Mouse (Mus musculus): Measurements from ENCODE around the gene Hyal3.

DNA sequence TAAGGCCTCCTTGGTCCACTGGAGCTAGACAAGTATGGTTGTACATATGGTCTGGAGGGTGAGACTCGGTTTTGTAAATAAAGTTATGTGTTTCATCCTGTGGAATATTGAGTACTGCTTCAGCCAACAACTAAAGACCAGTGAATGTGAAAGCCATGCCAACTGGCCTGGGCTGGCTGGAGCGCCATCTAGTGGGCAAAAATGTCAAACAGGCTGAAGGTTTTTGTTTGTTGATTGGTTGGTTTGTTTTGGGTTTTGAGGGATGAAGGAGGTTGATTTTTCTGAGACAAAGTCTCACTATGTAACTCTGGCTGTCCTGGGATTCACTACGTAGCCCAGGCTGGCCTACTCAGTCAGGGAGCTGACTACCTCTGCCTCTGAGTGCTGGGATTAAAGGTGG, 35.0 kb upstream of the Hyal3 start:
- TF ChIP-seq GATA1 (IDR thresholded peaks at IDR 0.05; ENCODE audit: low read depth, low read length) = no peak
- no peak for TF ChIP-seq USF2 (IDR thresholded peaks at IDR 0.05; ENCODE audit: borderline replicate concordance in 1 of 2, insufficient read depth in 1 of 2, low read depth in 1 of 2, low read length in 2 of 2)
- no peak for TF ChIP-seq TBP (IDR thresholded peaks at IDR 0.05; ENCODE audit: low read depth, low read length)
- no peak for TF ChIP-seq CHD1 (IDR thresholded peaks at IDR 0.05; ENCODE audit: low read depth, low read length)
- TF ChIP-seq USF1 (IDR thresholded peaks at IDR 0.05; ENCODE audit: low read depth, low read length) = no peak
- no peak for TF ChIP-seq RCOR1 (IDR thresholded peaks at IDR 0.05; ENCODE audit: low read depth, low read length)
- peak; percentile 85 to 97 (median 93) for TF ChIP-seq CTCF (IDR thresholded peaks at IDR 0.05 in 2 of 3, conservative IDR thresholded peaks at IDR 0.05 in 1 of 3; ENCODE audit: control insufficient read depth in 1 of 3, insufficient read depth in 1 of 3, low read depth in 2 of 3, low read length in 3 of 3, poor library complexity in 1 of 3, severe bottlenecking in 1 of 3)
- no peak for TF ChIP-seq NRF1 (IDR thresholded peaks at IDR 0.05; ENCODE audit: insufficient read depth, low read depth, low read length, poor library complexity, severe bottlenecking)
- no peak for TF ChIP-seq TAL1 (IDR thresholded peaks at IDR 0.05; ENCODE audit: low read length)
- TF ChIP-seq EP300 (IDR thresholded peaks at IDR 0.05; ENCODE audit: low read depth in 1 of 2, low read length in 2 of 2) = no peak
- TF ChIP-seq MAFK (IDR thresholded peaks at IDR 0.05; ENCODE audit: borderline replicate concordance, low read depth, low read length) = no peak
- no peak for TF ChIP-seq POLR2A (IDR thresholded peaks at IDR 0.05; ENCODE audit: control insufficient read depth in 1 of 2, insufficient read depth in 1 of 2, low read depth in 1 of 2, low read length in 2 of 2, poor library complexity in 1 of 2)
- no peak for TF ChIP-seq KAT2A (conservative IDR thresholded peaks at IDR 0.05; ENCODE audit: low read depth, low read length)
- no peak for TF ChIP-seq MAX (IDR thresholded peaks at IDR 0.05; ENCODE audit: low read length)
